Mouse (Mus musculus) olfactory bulb, adult 2 months (tissue): ENCODE measurements around the gene Rexo1.

Source experiments
- CTCF ChIP-seq: fragments of 200-500 bp; IDR thresholded peaks from 2 replicates; pipeline ENCODE4 v1.5.1; 2012; ENCODE audit warnings: low read depth, mild to moderate bottlenecking, low read length, moderate library complexity; ENCODE audit not compliant: insufficient read depth
- POLR2A ChIP-seq: fragments of 200-500 bp; IDR thresholded peaks from 2 replicates; pipeline ENCODE4 v1.6.1; 2012; ENCODE audit warnings: mild to moderate bottlenecking, low read depth, low read length, moderate library complexity; ENCODE audit not compliant: insufficient read depth

GRCm38 (mm10) chr10:80494732-80495131, 66.6 kb downstream of the Rexo1 start, which contains the start of gene Onecut3:
- TF ChIP-seq POLR2A (no peak), CTCF (no peak)
